Mouse (Mus musculus): ENCODE measurements around the gene Cog6. TPM values are rescaled to one million over a fixed set of nuclear protein-coding genes. Genes with fewer than 3 reads are reported as not detected.
A peak's percentile ranks its signal among the peaks of the same experiment; 100 is the strongest.
"Not testable (repeated sequence)": the region's sequence is repeated elsewhere in the genome, so short reads cannot be mapped to it uniquely, and the experiment has no call there.

Gene Cog6
- polyA plus RNA-seq, 1 experiment from 2014 or later: 45.0 TPM

DNA sequence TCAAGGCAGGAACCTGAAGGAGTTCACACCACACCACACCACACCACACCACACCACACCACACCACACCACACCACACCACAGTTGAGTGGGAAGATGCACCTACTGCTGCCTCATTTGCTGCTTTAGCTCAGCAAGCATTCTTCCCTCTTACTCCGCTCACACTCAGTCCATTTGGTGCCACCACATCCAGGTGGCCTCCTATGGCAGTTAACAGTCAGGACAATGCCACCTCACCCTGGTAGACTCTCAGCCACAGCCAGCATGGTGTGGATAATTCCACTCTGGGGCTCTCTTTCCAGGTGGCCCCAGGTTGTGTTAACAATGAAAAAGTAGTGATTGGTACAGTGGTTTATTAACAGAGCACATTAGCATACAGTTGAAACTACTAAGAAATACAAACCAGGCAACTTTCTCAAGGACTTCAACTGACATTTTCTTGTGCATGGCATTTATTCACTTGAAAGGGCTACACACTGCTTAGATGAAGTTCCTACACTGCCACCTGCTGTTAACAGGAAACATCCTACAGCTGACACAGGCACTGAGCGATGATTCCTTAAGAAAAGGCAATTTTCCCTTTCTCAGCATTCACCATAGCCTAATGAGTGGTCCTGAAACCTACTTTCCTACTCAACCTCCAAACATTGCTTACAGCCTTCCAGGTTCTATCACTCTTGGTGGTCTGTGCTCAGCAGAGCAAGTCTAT lies 12.5 kb downstream of the Cog6 start:
- WGBS: 68% methylated on average over 2 of the region's 2 CpGs
- H3K36me3 ChIP-seq: peaks cover 67% of the 10 kb centered on the region

DNA sequence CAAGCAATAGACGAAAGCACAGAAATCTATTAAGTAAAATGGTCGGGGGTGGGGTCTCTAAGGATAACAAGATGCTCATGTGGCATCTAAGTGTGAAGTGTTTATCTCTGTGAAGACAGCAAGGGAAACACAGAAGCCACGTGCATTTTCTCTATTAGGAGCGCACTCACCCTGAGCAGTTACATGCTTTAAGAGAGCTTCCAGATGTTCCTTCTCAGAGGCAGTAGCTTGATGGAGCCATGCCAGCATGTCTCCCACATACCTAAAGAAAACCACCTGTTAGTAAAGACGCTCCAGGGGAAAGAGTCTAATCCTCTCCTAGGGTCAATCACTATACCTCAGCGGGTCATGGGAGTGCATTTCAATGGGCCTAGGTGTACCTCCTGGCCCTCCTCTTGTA lies 15.0 kb downstream of the Cog6 start:
- no peak for DNase-seq (ENCODE audit: low spot score)
- no peak overlapping the region for H3K27ac ChIP-seq
- WGBS: 66% methylated on average over 6 of the region's 6 CpGs
- H3K4me1 ChIP-seq: peaks cover 5% of the 10 kb centered on the region; the same call in 1 of the 2 replicates
- H3K27me3 ChIP-seq (ENCODE audit: insufficient read depth, poor library complexity, severe bottlenecking): no peaks in the 10 kb centered on the region
- no peaks in the 10 kb centered on the region for H3K9me3 ChIP-seq
- no peak overlapping the region for H3K4me3 ChIP-seq
- H3K36me3 ChIP-seq: peaks cover 68% of the 10 kb centered on the region

More for the DNA sequence above, 12.5 kb downstream of the Cog6 start:
- no peak for DNase-seq (ENCODE audit: low spot score)
- Histone ChIP-seq H3K27ac (no peak overlapping the region), H3K4me1 (no peaks in the 10 kb centered on the region), H3K4me3 (no peak overlapping the region), H3K27me3 (ENCODE audit: insufficient read depth, poor library complexity, severe bottlenecking) (no peaks in the 10 kb centered on the region), H3K9me3 (no peaks in the 10 kb centered on the region)

DNA sequence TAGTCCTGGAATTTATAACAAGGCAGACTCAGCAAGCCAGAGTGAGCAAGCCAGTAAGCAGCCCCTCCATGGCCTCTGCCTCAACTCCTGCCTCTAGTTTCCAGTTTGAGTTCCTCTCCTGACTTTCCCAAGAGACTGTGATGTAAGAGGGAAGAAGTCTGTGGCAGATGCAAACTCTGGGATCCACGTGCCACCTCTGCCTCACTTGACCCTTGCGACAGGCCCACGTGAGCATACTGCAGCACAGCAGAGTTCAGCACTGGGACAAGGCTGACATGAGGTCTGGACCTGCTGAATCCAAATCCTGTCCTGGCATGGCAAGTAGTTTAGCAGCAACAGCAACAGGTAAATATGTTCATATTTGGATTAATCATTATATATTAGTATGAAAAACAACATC lies 17.0 kb downstream of the Cog6 start:
- Histone ChIP-seq H3K36me3 (peaks cover 71% of the 10 kb centered on the region), H3K4me3 (no peak overlapping the region), H3K27ac (no peak overlapping the region), H3K4me1 (peaks cover 5% of the 10 kb centered on the region; the same call in 1 of the 2 replicates), H3K9me3 (no peaks in the 10 kb centered on the region), H3K27me3 (ENCODE audit: insufficient read depth, poor library complexity, severe bottlenecking) (no peaks in the 10 kb centered on the region)
- 83% methylated on average over 3 of the region's 3 CpGs for WGBS
- no peak for DNase-seq (ENCODE audit: low spot score)

GRCm38 (mm10) chr3:52999016-52999744 lies 17.9 kb downstream of the Cog6 start:
- H3K27ac ChIP-seq: 0 out of 2 replicates have a peak overlapping the region, but pooled peaks have one; percentile 29
- peaks cover 78% of the 10 kb centered on the region for H3K36me3 ChIP-seq
- 69% methylated on average over 15 of the region's 15 CpGs for WGBS
- H3K9me3 ChIP-seq: no peaks in the 10 kb centered on the region
- peaks cover 5% of the 10 kb centered on the region; the same call in 1 of the 2 replicates for H3K4me1 ChIP-seq
- H3K4me3 ChIP-seq: no peak overlapping the region
- DNase-seq (ENCODE audit: low spot score): no peak
- H3K27me3 ChIP-seq (ENCODE audit: insufficient read depth, poor library complexity, severe bottlenecking): no peaks in the 10 kb centered on the region

DNA sequence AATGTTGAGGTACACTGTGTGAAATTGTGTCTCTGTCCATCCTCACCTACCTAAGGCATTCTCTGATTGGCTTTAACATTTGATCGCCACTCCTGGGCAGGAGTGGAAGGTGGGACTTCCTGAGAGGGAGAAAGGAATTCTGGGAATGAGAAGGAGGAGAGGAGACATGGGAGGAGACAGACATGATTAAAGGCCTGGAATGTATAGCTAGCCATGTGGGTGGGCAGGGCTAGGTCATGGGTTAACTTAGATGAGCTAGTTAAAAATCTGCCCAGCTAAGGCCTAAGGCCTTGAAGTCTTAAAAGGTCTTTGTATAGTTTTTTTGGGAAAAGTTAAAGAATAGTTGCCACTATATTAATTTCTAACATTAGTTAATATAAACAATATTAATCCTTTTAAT lies 19.7 kb downstream of the Cog6 start:
- H3K9me3 ChIP-seq: no peaks in the 10 kb centered on the region
- H3K27ac ChIP-seq: no peak overlapping the region
- no peaks in the 10 kb centered on the region for H3K27me3 ChIP-seq (ENCODE audit: insufficient read depth, poor library complexity, severe bottlenecking)
- peak; percentile 28 for DNase-seq (ENCODE audit: low spot score)
- H3K4me1 ChIP-seq: peaks cover 5% of the 10 kb centered on the region; the same call in 1 of the 2 replicates
- 68% methylated on average over 1 of the region's 1 CpGs for WGBS
- H3K4me3 ChIP-seq: no peak overlapping the region
- H3K36me3 ChIP-seq: peaks cover 85% of the 10 kb centered on the region

DNA sequence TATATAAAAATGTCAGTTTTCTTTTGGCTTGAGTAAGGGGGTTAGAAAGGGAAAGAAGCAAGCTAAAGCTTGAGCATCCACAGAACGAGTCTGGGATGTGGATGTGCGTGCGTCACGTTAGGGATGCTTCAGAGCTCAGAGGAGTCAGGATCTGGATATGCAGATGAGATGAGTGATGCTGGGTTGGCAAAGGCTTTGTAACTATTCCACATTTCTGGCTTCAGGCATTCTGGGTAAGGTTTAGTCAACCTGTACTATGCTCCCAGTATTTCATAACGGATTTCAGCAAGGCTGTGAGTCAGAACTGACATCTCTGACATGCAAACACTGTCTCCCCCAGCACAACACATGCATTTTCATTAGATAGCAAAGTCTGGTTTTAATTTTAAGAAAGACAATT lies 20.4 kb downstream of the Cog6 start:
- peaks cover 7% of the 10 kb centered on the region for H3K4me1 ChIP-seq
- WGBS: 89% methylated on average over 5 of the region's 5 CpGs
- DNase-seq (ENCODE audit: low spot score): peak; percentile 55
- no peaks in the 10 kb centered on the region for H3K27me3 ChIP-seq (ENCODE audit: insufficient read depth, poor library complexity, severe bottlenecking)
- H3K4me3 ChIP-seq: no peak overlapping the region
- H3K27ac ChIP-seq: no peak overlapping the region
- H3K36me3 ChIP-seq: peaks cover 83% of the 10 kb centered on the region
- no peaks in the 10 kb centered on the region for H3K9me3 ChIP-seq

DNA sequence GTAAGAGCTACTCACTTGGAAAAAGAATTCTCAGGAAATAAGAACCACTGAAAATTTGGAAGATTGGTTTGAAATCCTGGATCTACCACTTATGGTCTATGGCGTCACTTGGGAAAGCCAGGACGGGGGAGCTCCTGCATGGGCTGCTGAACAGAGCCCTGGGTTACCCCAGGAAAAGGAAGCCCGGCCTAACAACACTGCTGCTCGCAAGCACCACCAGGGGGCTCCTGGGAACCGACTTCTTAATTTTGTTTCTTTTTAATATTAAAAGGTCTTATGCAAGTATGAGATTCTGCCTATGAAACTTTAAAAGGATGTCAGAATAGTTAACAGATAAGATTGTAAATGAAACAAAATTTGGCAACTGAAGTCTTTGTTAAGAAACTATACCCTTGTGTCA lies 22.4 kb downstream of the Cog6 start:
- DNase-seq (ENCODE audit: low spot score): peak; percentile 43
- H3K9me3 ChIP-seq: no peaks in the 10 kb centered on the region
- peaks cover 9% of the 10 kb centered on the region for H3K4me1 ChIP-seq
- H3K27ac ChIP-seq: no peak overlapping the region
- WGBS: 65% methylated on average over 5 of the region's 5 CpGs
- H3K4me3 ChIP-seq: no peak overlapping the region
- H3K36me3 ChIP-seq: peaks cover 79% of the 10 kb centered on the region
- H3K27me3 ChIP-seq (ENCODE audit: insufficient read depth, poor library complexity, severe bottlenecking): no peaks in the 10 kb centered on the region

GRCm38 (mm10) chr3:52993296-52993695 lies 23.7 kb downstream of the Cog6 start:
- H3K27ac ChIP-seq: no peak overlapping the region
- H3K4me3 ChIP-seq: no peak overlapping the region
- 90% methylated on average over 10 of the region's 10 CpGs for WGBS
- peaks cover 79% of the 10 kb centered on the region for H3K36me3 ChIP-seq
- peaks cover 4% of the 10 kb centered on the region; the same call in 1 of the 2 replicates for H3K4me1 ChIP-seq
- H3K9me3 ChIP-seq: no peaks in the 10 kb centered on the region
- H3K27me3 ChIP-seq (ENCODE audit: insufficient read depth, poor library complexity, severe bottlenecking): no peaks in the 10 kb centered on the region
- DNase-seq (ENCODE audit: low spot score): peak; percentile 22

DNA sequence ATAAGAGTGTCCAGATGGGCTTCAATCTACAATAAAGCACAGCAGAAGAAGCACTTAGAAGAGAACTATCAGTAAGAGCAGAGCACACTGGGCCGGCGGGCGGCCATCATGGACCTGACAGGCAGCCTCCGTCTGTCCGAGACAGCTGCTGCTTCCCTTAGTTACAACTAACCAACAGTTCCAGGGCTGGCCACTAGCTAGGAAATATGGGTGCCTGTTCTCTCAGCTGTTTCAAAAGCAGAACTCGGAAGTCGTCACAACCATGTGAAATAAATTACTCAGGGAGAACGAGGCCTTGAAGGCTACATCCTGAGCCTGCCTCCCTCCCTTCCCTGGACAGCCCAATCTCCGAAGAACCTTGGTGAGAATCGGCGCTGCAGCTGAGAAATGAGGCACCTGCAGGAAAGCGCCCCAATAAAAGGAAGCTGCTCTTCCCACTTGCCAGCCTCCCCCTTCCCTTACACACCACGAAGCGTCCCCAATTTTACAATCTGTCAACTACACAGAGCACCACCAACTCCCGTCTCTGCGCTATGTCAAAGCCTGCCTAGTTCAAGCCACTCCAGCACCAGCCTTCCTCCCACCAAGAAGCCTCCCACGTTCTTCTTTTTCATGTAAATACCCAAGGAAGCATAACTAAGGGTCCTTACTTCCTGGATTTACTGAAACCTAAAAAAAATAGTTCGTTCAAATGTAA lies 26.8 kb downstream of the Cog6 start:
- peaks cover 4% of the 10 kb centered on the region; the same call in 1 of the 2 replicates for H3K4me1 ChIP-seq
- 72% methylated on average over 18 of the region's 18 CpGs for WGBS
- H3K9me3 ChIP-seq: no peaks in the 10 kb centered on the region
- DNase-seq (ENCODE audit: low spot score): peak; percentile 54
- peaks cover 82% of the 10 kb centered on the region for H3K36me3 ChIP-seq
- no peak overlapping the region for H3K27ac ChIP-seq
- H3K4me3 ChIP-seq: no peak overlapping the region
- no peaks in the 10 kb centered on the region for H3K27me3 ChIP-seq (ENCODE audit: insufficient read depth, poor library complexity, severe bottlenecking)

GRCm38 (mm10) chr3:52985508-52985941 lies 31.5 kb downstream of the Cog6 start:
- peaks cover 56% of the 10 kb centered on the region for H3K36me3 ChIP-seq
- DNase-seq (ENCODE audit: low spot score): peak; percentile 80
- WGBS: 53% methylated on average over 7 of the region's 7 CpGs
- not testable (repeated sequence) for H3K4me3 ChIP-seq; H3K27ac ChIP-seq; H3K9me3 ChIP-seq; H3K27me3 ChIP-seq (ENCODE audit: insufficient read depth, poor library complexity, severe bottlenecking)
- peaks cover 22% of the 10 kb centered on the region for H3K4me1 ChIP-seq

GRCm38 (mm10) chr3:52983772-52984171 lies 33.3 kb downstream of the Cog6 start:
- H3K36me3 ChIP-seq: peaks cover 40% of the 10 kb centered on the region

GRCm38 (mm10) chr3:52982993-52983392 lies 34.0 kb downstream of the Cog6 start:
- no peak overlapping the region for H3K4me3 ChIP-seq
- H3K9me3 ChIP-seq: no peaks in the 10 kb centered on the region
- peaks cover 33% of the 10 kb centered on the region for H3K36me3 ChIP-seq
- H3K4me1 ChIP-seq: peaks cover 25% of the 10 kb centered on the region
- peak overlapping the region; percentile 75 for H3K27ac ChIP-seq
- WGBS: 60% methylated on average over 10 of the region's 10 CpGs
- DNase-seq (ENCODE audit: low spot score): peak; percentile 61
- no peaks in the 10 kb centered on the region for H3K27me3 ChIP-seq (ENCODE audit: insufficient read depth, poor library complexity, severe bottlenecking)

More at GRCm38 (mm10) chr3:52983772-52984171, 33.3 kb downstream of the Cog6 start:
- peak overlapping the region; percentile 78 for H3K27ac ChIP-seq
- WGBS: 55% methylated on average over 3 of the region's 3 CpGs
- H3K4me3 ChIP-seq: peak overlapping the region; percentile 20; the same call in 1 of the 2 replicates
- DNase-seq (ENCODE audit: low spot score): peak; percentile 76
- H3K4me1 ChIP-seq: peaks cover 25% of the 10 kb centered on the region
- no peaks in the 10 kb centered on the region for H3K9me3 ChIP-seq
- H3K27me3 ChIP-seq (ENCODE audit: insufficient read depth, poor library complexity, severe bottlenecking): no peaks in the 10 kb centered on the region
